In genomic region chr6:128308311-128308710, GRCm38 (mm10) we compare ENCODE assay signal across 9 mouse cellular contexts. TPM values are rescaled to one million over a fixed set of nuclear protein-coding genes. Genes with fewer than 3 reads are reported as not detected.
DNase-seq lines count a peak whose midpoint lies in the region; ATAC-seq and TF ChIP-seq lines count a peak whose summit lies in the region.
"Had no signal": no experiment of that assay in that cellular context is flagged by ENCODE, and none has a peak within 500 bp of the region (broad histone marks: within the 10 kb centered on the region; RNA-seq: fewer than 3 reads in every experiment).

No protein-coding gene starts in this region.

- no peak overlapping the region for H3K9ac ChIP-seq in lung, embryonic 16.5 days (ENCODE audit: low read length)

- H3K4me1 ChIP-seq in G1E (ENCODE audit: insufficient read depth, low read depth, low read length), result no peaks in the 10 kb centered on the region
- H3K4me1 ChIP-seq in lung, embryonic 16.5 days (replicated peaks; ENCODE audit: control insufficient read depth, insufficient read depth, low read length), result no peaks in the 10 kb centered on the region

- TF ChIP-seq CTCF in G1E (IDR thresholded peaks at IDR 0.05; ENCODE audit: low read depth, low read length), result peak; percentile 82

- H3K36me3 ChIP-seq in G1E (replicated peaks), result no peaks in the 10 kb centered on the region
- no peaks in the 10 kb centered on the region for H3K36me3 ChIP-seq in lung, embryonic 16.5 days (ENCODE audit: control insufficient read depth, insufficient read depth, low read length)

- no peak overlapping the region for H3K27ac ChIP-seq in lung, embryonic 16.5 days (ENCODE audit: low read length)
- H3K27ac ChIP-seq: macrophage had no signal

- intact Hi-C loops in gastrocnemius, postnatal 14 days (cut with DNase I; ENCODE audit: low total_unique reads), result no loop called here

- no peak overlapping the region for H3K4me2 ChIP-seq in lung, embryonic 16.5 days (ENCODE audit: low read depth, low read length)

- no peak overlapping the region for H3K4me3 ChIP-seq in G1E (ENCODE audit: low read depth, low read length)
- no peak overlapping the region for H3K4me3 ChIP-seq in lung, embryonic 16.5 days (ENCODE audit: low read length)

- peak; percentile 54 for DNase-seq in cerebellum, adult 11 months
- peak; percentile 24 for DNase-seq in G1E (ENCODE audit: low spot score)
- peak; percentile 81 to 85 for DNase-seq in cerebellum, postnatal 10 days
- peak; percentile 57 for DNase-seq in gastrocnemius, postnatal 14 days
- peak; percentile 75 for DNase-seq in kidney, adult 9 months
- peak; percentile 31 to 76 for DNase-seq in spleen, postnatal 4 days (ENCODE audit: low spot score in 2 of 2)

- ATAC-seq in cerebellum, adult (ENCODE audit: insufficient number of reproducible peaks, low FRiP score, low TSS enrichment), result no peak
- ATAC-seq in G1E (ENCODE audit: extremely low read depth, insufficient number of reproducible peaks, low FRiP score, poor library complexity, severe bottlenecking), result peak; percentile 60; the same call in 1 of the 2 replicates
- peak; percentile 73; the same call in 1 of the 2 replicates for ATAC-seq in lung, embryonic 16.5 days (ENCODE audit: low read depth)

- WGBS in lung, embryonic 16.5 days, result 26% methylated on average over 4 of the region's 4 CpGs

- H3K9me3 ChIP-seq in G1E (replicated peaks), result no peaks in the 10 kb centered on the region; the same call in 1 of the 2 replicates
- no peaks in the 10 kb centered on the region for H3K9me3 ChIP-seq in lung, embryonic 16.5 days (ENCODE audit: control insufficient read depth, low read length)

- no peaks in the 10 kb centered on the region for H3K27me3 ChIP-seq in G1E (ENCODE audit: insufficient read depth, low read length)
- H3K27me3 ChIP-seq in lung, embryonic 16.5 days (ENCODE audit: control insufficient read depth, insufficient read depth, low read depth, low read length), result no peaks in the 10 kb centered on the region

RNA-seq across cellular contexts. Expression of gene Tead4, which starts 7.7 kb away (rescaled TPM):
- total RNA-seq in G1E (2014; fragmentation: Nextera tagmentation) (not detected in 2 replicates), G1E (2017) (0.05 and 0.06 TPM in 2 replicates)
- polyA plus RNA-seq in G1E (2012), result not detected in 2 replicates
- 10 to 100 TPM; 10.9 to 11.0 TPM for total RNA-seq in gastrocnemius, postnatal 14 days (2021)
- 5.5 and 5.9 TPM in 2 replicates for polyA plus RNA-seq in lung, embryonic 16.5 days (2015; fragmentation: Nextera tagmentation; extraction: Ambion mirVana)
- polyA plus RNA-seq: macrophage had no signal

RNA-seq across cellular contexts. Expression of gene Tulp3, which starts 47.3 kb away (rescaled TPM):
- total RNA-seq in G1E (2014; fragmentation: Nextera tagmentation) (29.6 and 32.4 TPM in 2 replicates), G1E (2017) (4.5 and 5.2 TPM in 2 replicates)
- polyA plus RNA-seq in G1E (2012), result 5.6 and 6.0 TPM in 2 replicates
- 10 to 100 TPM in 1 of 2 experiments, 1 to 10 TPM in 1; 6.6 to 10.2 TPM for total RNA-seq in gastrocnemius, postnatal 14 days (2021)
- polyA plus RNA-seq in lung, embryonic 16.5 days (2015; fragmentation: Nextera tagmentation; extraction: Ambion mirVana), result 19.3 and 21.6 TPM in 2 replicates

RNA-seq across cellular contexts. Expression of gene Rhno1, which starts 54.4 kb away (rescaled TPM):
- 52.4 and 52.8 TPM in 2 replicates for total RNA-seq in G1E (2014; fragmentation: Nextera tagmentation)
- 66.0 and 66.5 TPM in 2 replicates for total RNA-seq in G1E (2017)
- 82.8 and 84.1 TPM in 2 replicates for polyA plus RNA-seq in G1E (2012)
- 1 to 10 TPM; 9.0 to 9.7 TPM for total RNA-seq in gastrocnemius, postnatal 14 days (2021)
- 113 and 117 TPM in 2 replicates for polyA plus RNA-seq in lung, embryonic 16.5 days (2015; fragmentation: Nextera tagmentation; extraction: Ambion mirVana)

RNA-seq across cellular contexts. Expression of gene Foxm1, which starts 54.5 kb away (rescaled TPM):
- total RNA-seq in G1E (2014; fragmentation: Nextera tagmentation), result 82.2 and 121 TPM in 2 replicates
- total RNA-seq in G1E (2017), result 18.9 and 21.4 TPM in 2 replicates
- 72.3 and 76.3 TPM in 2 replicates for polyA plus RNA-seq in G1E (2012)
- 1 to 10 TPM; 4.1 to 4.4 TPM for total RNA-seq in gastrocnemius, postnatal 14 days (2021)
- polyA plus RNA-seq in lung, embryonic 16.5 days (2015; fragmentation: Nextera tagmentation; extraction: Ambion mirVana), result 39.6 and 43.2 TPM in 2 replicates

Comparison
In these comparisons a context has a peak if more than half of its experiments do, and no peak if none do; other contexts are left out.
1. DNase-seq: peak in every context shown above with its lines; median percentile 83 in cerebellum, postnatal 10 days; 75 in kidney, adult 9 months; 57 in gastrocnemius, postnatal 14 days; 54 in cerebellum, adult 11 months; 54 in spleen, postnatal 4 days; 24 in G1E.
2. RNA of gene Tead4, which starts 7.7 kb away (total RNA-seq): 10.9 to 11.0 TPM in gastrocnemius, postnatal 14 days; 0.05 to 0.06 TPM in G1E; every median in the first group is over 10 times any median in the second.
3. RNA of gene Rhno1, which starts 54.4 kb away (total RNA-seq): 52.4 to 66.5 TPM in G1E; 9.0 to 9.7 TPM in gastrocnemius, postnatal 14 days; every median in the first group is over 4 times any median in the second.